Mouse (Mus musculus) midbrain, embryonic 14.5 days (tissue): ENCODE measurements around the gene Fbxo34. TPM values are rescaled to one million over a fixed set of nuclear protein-coding genes. Genes with fewer than 3 reads are reported as not detected.

ENCODE experiments used
- ATAC-seq: fragments of 200-750 bp; cut with Nextera tagmentation; 2 replicates; pipeline ENCODE4 v1.8.0; 2017; ENCODE audit warnings: moderate number of reproducible peaks, moderate library complexity; ENCODE audit not compliant: low FRiP score, low TSS enrichment
- DNase-seq: peaks from one replicate; pipeline ENCODE4 v3.0.0-alpha.2; 2015
- H3K27ac ChIP-seq: fragments of 300-500 bp; sonication (generic); replicated peaks from 2 replicates; pipeline ENCODE4 v1.5.1; 2014; ENCODE audit warnings: mild to moderate bottlenecking, low read depth, low read length, moderate library complexity
- H3K27me3 ChIP-seq: fragments of 300-500 bp; sonication (generic); 2 replicates; pipeline ENCODE4 v1.6.1; 2014; ENCODE audit warnings: low read length, control low read depth, mixed read lengths; ENCODE audit not compliant: control insufficient read depth, insufficient read depth
- H3K36me3 ChIP-seq: fragments of 300-500 bp; sonication (generic); 2 replicates; pipeline ENCODE4 v1.6.1; 2014; ENCODE audit warnings: low read length, control low read depth; ENCODE audit not compliant: control insufficient read depth, insufficient read depth
- H3K4me1 ChIP-seq: fragments of 300-500 bp; sonication (generic); 2 replicates; pipeline ENCODE4 v1.6.1; 2014; ENCODE audit warnings: mild to moderate bottlenecking, antibody characterized with exemption, low read length, control low read depth; ENCODE audit not compliant: control insufficient read depth, insufficient read depth
- H3K4me2 ChIP-seq: fragments of 300-500 bp; sonication (generic); 2 replicates; pipeline ENCODE4 v1.6.1; 2014; ENCODE audit warnings: mild to moderate bottlenecking, low read length, moderate library complexity
- H3K4me3 ChIP-seq: fragments of 300-500 bp; sonication (generic); replicated peaks from 2 replicates; pipeline ENCODE4 v1.5.1; 2014; ENCODE audit warnings: low read depth, low read length
- H3K9ac ChIP-seq: fragments of 300-500 bp; sonication (generic); replicated peaks from 2 replicates; pipeline ENCODE4 v1.6.1; 2014; ENCODE audit warnings: mild to moderate bottlenecking, low read length, moderate library complexity
- H3K9me3 ChIP-seq: fragments of 300-500 bp; sonication (generic); 2 replicates; pipeline ENCODE4 v1.6.1; 2016; ENCODE audit warnings: low read length, control low read depth, mixed read lengths; ENCODE audit not compliant: control insufficient read depth
- WGBS: fragments of 180-500 bp; shearing (Covaris S2); extraction: QIAGEN DNeasy Blood & Tissue Kit; methylation state at CpG from one replicate; pipeline ENCODE4 v1.1.7; 2014; 5-methylcytosine and 5-hydroxymethylcytosine counted together
- polyA plus RNA-seq: library from polyadenylated mRNA; unstranded; fragments of >200 nt; fragmentation: Nextera tagmentation; extraction: Ambion mirVana; gene quantifications from 2 replicates; pipeline ENCODE4 v1.2.1, GENCODE M21; 2014

Fbxo34 gene
- polyA plus RNA-seq, 1 experiment from 2014 or later: 33.2 TPM

DNA sequence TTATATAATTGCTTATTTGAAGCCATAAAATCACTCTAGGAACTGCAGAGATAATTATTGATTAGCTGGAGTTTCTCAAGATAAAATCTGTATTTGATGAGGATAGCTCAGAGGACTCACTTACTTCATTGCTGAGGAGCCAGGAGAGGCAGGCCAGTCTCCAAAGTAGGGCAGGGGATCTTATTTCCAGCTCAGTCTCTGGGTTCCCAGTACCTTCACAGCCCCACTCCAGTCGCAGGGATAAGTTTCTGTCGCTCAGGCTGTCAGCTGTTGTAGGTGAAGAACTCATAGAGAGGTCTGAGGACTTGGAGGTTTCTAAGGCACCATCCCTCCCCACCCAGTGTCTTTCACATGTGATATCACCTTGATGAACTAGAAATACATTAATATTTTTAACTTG, 27.5 kb downstream of the Fbxo34 start:
- peaks cover 6% of the 10 kb centered on the region for H3K4me1 ChIP-seq
- no peak overlapping the region for H3K9ac ChIP-seq
- H3K27me3 ChIP-seq: no peaks in the 10 kb centered on the region
- ATAC-seq (no peak), DNase-seq (no peak)
- H3K9me3 ChIP-seq: no peaks in the 10 kb centered on the region
- WGBS: 91% methylated on average over 2 of the region's 2 CpGs
- H3K27ac ChIP-seq: no peak overlapping the region
- H3K36me3 ChIP-seq: no peaks in the 10 kb centered on the region
- H3K4me2 ChIP-seq: no peak overlapping the region
- H3K4me3 ChIP-seq: no peak overlapping the region

DNA sequence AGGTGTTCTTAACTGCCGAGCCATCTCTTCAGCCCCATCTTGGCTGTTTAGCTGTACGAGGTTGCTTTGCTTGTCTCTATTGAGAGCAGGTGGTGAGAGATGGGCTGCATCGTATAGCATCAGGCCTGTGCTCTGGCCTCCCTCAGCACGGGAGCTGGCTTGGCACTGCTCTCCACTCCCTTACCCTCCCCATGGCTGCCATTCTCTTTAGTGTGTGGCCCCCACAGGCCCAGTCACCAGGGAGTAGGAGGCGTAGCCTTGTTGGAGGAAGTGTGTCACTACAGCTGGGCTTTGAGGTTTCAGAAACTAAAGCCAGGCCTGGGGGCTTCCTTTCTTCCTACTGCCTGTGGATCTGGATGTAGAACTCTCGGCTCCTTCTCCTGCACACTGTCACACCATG, 32.0 kb downstream of the Fbxo34 start:
- no peak overlapping the region for H3K27ac ChIP-seq
- H3K36me3 ChIP-seq: no peaks in the 10 kb centered on the region
- WGBS: 87% methylated on average over 6 of the region's 6 CpGs
- H3K27me3 ChIP-seq: no peaks in the 10 kb centered on the region
- H3K4me2 ChIP-seq: no peak overlapping the region
- ATAC-seq (no peak), DNase-seq (no peak)
- no peaks in the 10 kb centered on the region for H3K9me3 ChIP-seq
- H3K4me3 ChIP-seq: no peak overlapping the region
- no peaks in the 10 kb centered on the region for H3K4me1 ChIP-seq
- H3K9ac ChIP-seq: no peak overlapping the region

DNA sequence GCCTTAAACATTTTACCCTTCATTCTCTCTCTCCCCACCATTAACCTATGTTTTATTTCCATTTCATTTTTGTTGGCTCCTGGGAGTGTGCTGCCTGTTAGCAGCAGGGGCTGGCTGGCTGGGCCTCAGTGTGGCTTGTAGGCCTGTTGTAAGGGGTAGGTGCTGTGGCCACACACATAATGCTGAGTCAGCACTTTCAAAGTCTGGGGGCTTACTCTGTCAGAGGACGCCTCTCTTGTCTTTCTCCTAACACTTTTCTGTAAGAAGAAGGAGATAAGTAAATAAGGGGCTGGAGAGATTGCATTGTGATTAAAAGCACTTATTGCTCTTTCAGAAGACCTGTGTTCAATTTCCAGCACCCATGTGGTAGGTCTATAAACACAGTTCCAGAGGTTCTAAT, 32.9 kb downstream of the Fbxo34 start:
- 77% methylated on average over 1 of the region's 1 CpGs for WGBS
- H3K4me3 ChIP-seq: no peak overlapping the region
- H3K27me3 ChIP-seq: no peaks in the 10 kb centered on the region
- DNase-seq: no peak
- H3K27ac ChIP-seq: no peak overlapping the region
- H3K9ac ChIP-seq: no peak overlapping the region
- H3K36me3 ChIP-seq: no peaks in the 10 kb centered on the region
- no peaks in the 10 kb centered on the region for H3K4me1 ChIP-seq
- H3K9me3 ChIP-seq: no peaks in the 10 kb centered on the region
- H3K4me2 ChIP-seq: no peak overlapping the region
- no peak for ATAC-seq

DNA sequence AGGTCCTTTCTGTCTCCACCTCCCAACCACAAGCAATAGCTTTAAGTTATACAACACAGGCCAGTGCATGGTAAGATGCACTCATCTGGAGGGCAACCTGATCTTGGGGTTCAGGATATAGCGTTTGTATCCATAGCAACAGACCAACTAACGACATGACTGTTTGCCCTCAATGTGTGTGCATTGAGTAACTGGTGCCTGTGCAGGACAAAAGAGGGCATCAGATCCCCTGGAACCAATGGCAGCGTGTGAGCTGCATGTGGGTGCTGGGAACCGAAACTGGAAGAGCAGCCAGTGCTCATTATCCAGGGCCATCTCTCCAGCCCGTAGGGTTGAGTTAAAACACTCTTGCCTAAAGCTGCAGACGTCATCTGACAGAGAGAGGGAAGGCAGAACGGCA, 38.5 kb downstream of the Fbxo34 start:
- DNase-seq (no peak), ATAC-seq (no peak)
- no peak overlapping the region for H3K4me3 ChIP-seq
- no peaks in the 10 kb centered on the region for H3K9me3 ChIP-seq
- H3K4me1 ChIP-seq: no peaks in the 10 kb centered on the region; the same call in 1 of the 2 replicates
- no peak overlapping the region for H3K9ac ChIP-seq
- no peaks in the 10 kb centered on the region for H3K36me3 ChIP-seq
- H3K4me2 ChIP-seq: no peak overlapping the region
- no peak overlapping the region for H3K27ac ChIP-seq
- 48% methylated on average over 7 of the region's 7 CpGs for WGBS
- H3K27me3 ChIP-seq: no peaks in the 10 kb centered on the region

DNA sequence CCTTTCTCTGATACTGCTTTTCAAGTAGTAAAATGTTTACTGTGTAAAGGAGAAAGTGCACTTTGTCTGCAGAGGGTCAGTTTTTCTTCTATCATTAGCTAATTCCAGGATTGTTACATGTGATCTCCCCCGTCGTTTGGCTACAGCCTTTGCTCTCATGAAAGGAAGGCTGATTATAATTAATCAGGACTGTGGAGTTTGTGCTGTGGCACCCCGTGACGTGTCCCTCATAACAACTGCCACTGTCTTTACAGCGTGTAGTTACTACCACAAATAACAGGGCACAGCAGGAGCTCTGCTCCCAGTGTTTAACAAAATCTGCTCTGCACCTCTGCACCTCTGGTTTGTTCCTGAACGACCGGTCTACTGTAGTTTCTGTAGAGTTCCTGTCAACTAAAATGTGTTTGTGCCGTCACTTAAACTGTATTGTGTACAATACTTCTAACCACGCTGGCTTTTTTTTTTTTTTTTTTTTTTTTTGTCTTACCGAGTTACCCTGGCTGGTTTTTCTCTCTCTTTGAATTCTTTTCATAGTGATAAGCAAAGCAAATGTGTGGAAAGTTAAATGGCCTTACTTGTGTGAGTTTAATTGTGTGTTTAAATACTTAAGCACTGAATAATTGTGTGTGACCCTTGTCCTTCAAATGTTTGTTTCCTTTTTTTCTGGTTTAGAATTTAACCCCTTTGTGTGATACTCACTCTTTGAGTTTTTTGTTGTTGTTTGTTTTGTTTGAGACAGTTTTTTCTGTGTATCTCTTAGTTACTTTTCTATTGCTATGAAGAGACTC, 39.3 kb downstream of the Fbxo34 start:
- DNase-seq (no peak), ATAC-seq (no peak)
- H3K9ac ChIP-seq: no peak overlapping the region
- no peaks in the 10 kb centered on the region for H3K36me3 ChIP-seq
- H3K27me3 ChIP-seq: no peaks in the 10 kb centered on the region
- no peak overlapping the region for H3K4me3 ChIP-seq
- no peak overlapping the region for H3K27ac ChIP-seq
- no peaks in the 10 kb centered on the region; the same call in 1 of the 2 replicates for H3K4me1 ChIP-seq
- 51% methylated on average over 10 of the region's 10 CpGs for WGBS
- H3K4me2 ChIP-seq: no peak overlapping the region
- no peaks in the 10 kb centered on the region for H3K9me3 ChIP-seq

DNA sequence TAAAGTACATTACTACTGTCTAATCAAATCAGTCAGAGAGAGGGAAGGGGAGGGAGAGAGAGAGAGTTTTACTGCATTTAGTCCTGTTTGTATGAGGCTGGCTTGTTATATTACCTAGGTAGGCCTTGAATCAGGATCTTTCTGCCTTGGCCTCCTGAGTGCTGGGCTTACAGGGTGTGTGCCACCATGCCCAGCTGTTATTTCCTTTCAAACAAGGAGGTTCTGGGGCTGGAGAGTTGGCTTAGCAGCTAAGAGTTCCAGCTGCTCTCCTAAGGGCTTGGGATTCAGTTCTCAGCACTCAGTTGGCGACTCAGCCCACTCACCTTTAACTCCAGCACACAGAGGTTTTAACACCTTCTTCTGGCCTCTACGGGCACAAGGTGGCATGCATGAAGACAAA, 40.5 kb downstream of the Fbxo34 start:
- H3K4me2 ChIP-seq: no peak overlapping the region
- no peaks in the 10 kb centered on the region; the same call in 1 of the 2 replicates for H3K4me1 ChIP-seq
- H3K27ac ChIP-seq: no peak overlapping the region
- DNase-seq (no peak), ATAC-seq (no peak)
- H3K9me3 ChIP-seq: no peaks in the 10 kb centered on the region
- H3K27me3 ChIP-seq: no peaks in the 10 kb centered on the region
- no peak overlapping the region for H3K9ac ChIP-seq
- 95% methylated on average over 2 of the region's 2 CpGs for WGBS
- no peak overlapping the region for H3K4me3 ChIP-seq
- no peaks in the 10 kb centered on the region for H3K36me3 ChIP-seq

DNA sequence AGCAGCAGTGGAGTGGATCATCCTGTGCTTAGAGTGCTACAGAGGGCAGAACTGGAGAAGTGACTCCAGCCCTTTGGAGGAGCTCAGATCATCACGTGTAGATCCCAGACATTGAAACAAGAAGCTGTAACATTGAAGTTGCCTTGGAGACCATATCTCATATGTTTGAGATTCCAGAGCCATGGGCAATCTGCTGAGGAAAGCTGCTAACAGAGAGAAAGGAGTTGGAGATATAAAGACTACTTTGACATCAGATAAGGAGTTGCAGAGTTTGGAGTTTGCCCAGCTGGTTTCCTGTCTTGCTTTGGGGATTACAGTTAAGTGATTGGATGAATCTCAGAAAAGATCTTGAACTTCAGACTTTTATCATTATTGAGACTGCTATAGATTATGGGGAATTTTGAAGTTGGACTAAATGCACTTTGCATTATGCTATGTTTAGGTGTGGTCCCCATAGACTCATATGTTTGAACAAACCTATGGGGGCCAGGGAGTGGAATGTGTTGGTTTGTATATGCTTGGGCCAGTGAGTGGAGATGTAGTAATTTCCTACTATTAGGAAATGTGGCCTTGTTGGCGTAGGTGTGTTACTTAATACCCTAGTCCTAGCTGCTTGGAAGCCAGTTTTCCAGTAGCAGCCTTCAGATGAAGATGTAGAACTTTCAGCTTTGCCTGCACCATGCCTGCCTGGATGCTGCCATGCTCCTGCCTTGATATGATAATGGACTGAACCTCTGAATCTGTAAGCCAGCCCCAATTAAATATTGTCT, 43.6 kb downstream of the Fbxo34 start:
- no peak overlapping the region for H3K27ac ChIP-seq
- no peak overlapping the region for H3K9ac ChIP-seq
- no peak for ATAC-seq
- H3K36me3 ChIP-seq: no peaks in the 10 kb centered on the region
- H3K4me1 ChIP-seq: no peaks in the 10 kb centered on the region; the same call in 1 of the 2 replicates
- H3K9me3 ChIP-seq: no peaks in the 10 kb centered on the region
- no peak overlapping the region for H3K4me3 ChIP-seq
- 95% methylated on average over 2 of the region's 2 CpGs for WGBS
- DNase-seq: no peak
- no peak overlapping the region for H3K4me2 ChIP-seq
- H3K27me3 ChIP-seq: no peaks in the 10 kb centered on the region

DNA sequence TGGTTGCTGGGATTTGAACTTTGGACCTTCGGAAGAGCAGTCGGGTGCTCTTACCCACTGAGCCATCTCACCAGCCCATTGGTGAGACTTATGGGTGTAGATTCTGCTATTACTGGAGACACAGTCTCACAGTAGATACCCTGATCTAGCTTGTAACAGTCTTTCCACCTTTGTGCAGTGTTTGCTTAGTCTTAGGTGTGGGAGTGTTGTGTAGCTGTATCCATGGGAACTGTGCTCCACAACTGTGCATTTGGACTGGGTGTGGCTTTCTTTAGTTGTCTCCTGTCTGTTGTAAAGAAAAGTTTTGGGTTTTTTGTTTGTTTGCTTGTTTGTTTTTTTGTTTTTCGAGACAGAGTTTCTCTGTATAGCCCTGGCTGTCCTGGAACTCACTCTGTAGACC, 45.7 kb downstream of the Fbxo34 start:
- DNase-seq: no peak
- WGBS: 97% methylated on average over 3 of the region's 3 CpGs
- ATAC-seq: no peak
- no peaks in the 10 kb centered on the region for H3K9me3 ChIP-seq
- H3K4me3 ChIP-seq: no peak overlapping the region
- H3K27ac ChIP-seq: no peak overlapping the region
- no peaks in the 10 kb centered on the region for H3K4me1 ChIP-seq
- no peaks in the 10 kb centered on the region for H3K27me3 ChIP-seq
- no peak overlapping the region for H3K9ac ChIP-seq
- H3K4me2 ChIP-seq: no peak overlapping the region
- no peaks in the 10 kb centered on the region for H3K36me3 ChIP-seq

DNA sequence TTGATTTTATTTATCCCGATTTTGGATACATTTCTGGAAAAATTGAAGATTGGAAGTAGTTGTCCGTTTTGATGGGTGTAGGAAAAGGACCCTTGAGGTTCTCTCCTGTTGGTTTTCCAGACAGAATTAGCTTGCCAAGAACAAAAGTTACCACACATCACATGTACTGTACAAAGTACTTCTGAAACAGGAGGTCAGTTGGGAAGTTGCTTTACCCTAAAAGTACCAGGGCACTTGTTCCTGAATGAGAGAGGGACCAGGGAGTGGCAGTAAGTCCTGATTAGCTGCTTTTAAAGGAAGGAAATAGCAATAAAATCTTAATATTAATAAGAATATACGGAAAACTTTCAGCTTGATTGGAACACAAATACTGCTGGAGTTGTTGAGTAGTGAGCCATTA, 46.9 kb downstream of the Fbxo34 start:
- no peak overlapping the region for H3K27ac ChIP-seq
- no peak for DNase-seq
- H3K9ac ChIP-seq: no peak overlapping the region
- 78% methylated on average over 3 of the region's 3 CpGs for WGBS
- no peak for ATAC-seq
- H3K4me3 ChIP-seq: no peak overlapping the region
- no peaks in the 10 kb centered on the region for H3K9me3 ChIP-seq
- no peaks in the 10 kb centered on the region for H3K4me1 ChIP-seq
- no peak overlapping the region for H3K4me2 ChIP-seq
- H3K36me3 ChIP-seq: no peaks in the 10 kb centered on the region
- H3K27me3 ChIP-seq: no peaks in the 10 kb centered on the region
